ENCODE assay signal across 25 mouse cellular contexts in genomic region chr13:90012620-90013019, GRCm38 (mm10).
DNase-seq lines count a peak whose midpoint lies in the region; ATAC-seq and TF ChIP-seq lines count a peak whose summit lies in the region.
"Had no signal": no experiment of that assay in that cellular context is flagged by ENCODE, and none has a peak within 500 bp of the region (broad histone marks: within the 10 kb centered on the region; RNA-seq: fewer than 3 reads in every experiment).

No protein-coding gene starts in this region.

- H3K36me3 ChIP-seq in heart, embryonic 10.5 days = no peaks in the 10 kb centered on the region; the same call in 1 of the 2 replicates
- H3K36me3 ChIP-seq in heart, embryonic 15.5 days = no peaks in the 10 kb centered on the region
- H3K36me3 ChIP-seq in lung, embryonic 14.5 days (ENCODE audit: insufficient read depth) = no peaks in the 10 kb centered on the region
- H3K36me3 ChIP-seq: embryonic facial prominence, embryonic 13.5 days; forebrain, embryonic 10.5 days; forebrain, embryonic 15.5 days; kidney, embryonic 15.5 days; stomach, embryonic 15.5 days had no signal

- H3K4me3 ChIP-seq in heart, embryonic 10.5 days = peak overlapping the region; percentile 27
- H3K4me3 ChIP-seq in heart, embryonic 15.5 days = no peak overlapping the region
- H3K4me3 ChIP-seq in lung, embryonic 14.5 days (ENCODE audit: low read depth, low read length) = no peak overlapping the region
- H3K4me3 ChIP-seq: embryonic facial prominence, embryonic 13.5 days; forebrain, embryonic 10.5 days; forebrain, embryonic 15.5 days; kidney, embryonic 15.5 days; stomach, embryonic 15.5 days had no signal

- peaks cover 19% of the 10 kb centered on the region for H3K4me1 ChIP-seq in heart, embryonic 10.5 days
- peaks cover 14% of the 10 kb centered on the region for H3K4me1 ChIP-seq in heart, embryonic 15.5 days (replicated peaks)
- peaks cover 5% of the 10 kb centered on the region; the same call in 1 of the 2 replicates for H3K4me1 ChIP-seq in lung, embryonic 14.5 days (ENCODE audit: insufficient read depth)
- H3K4me1 ChIP-seq: forebrain, embryonic 15.5 days; kidney, embryonic 15.5 days; stomach, embryonic 15.5 days had no signal

- peak; percentile 11 for ATAC-seq in heart, embryonic 15.5 days (replicated peaks; ENCODE audit: insufficient number of reproducible peaks, insufficient read depth, low FRiP score, low read depth)
- ATAC-seq in lung, embryonic 14.5 days (ENCODE audit: insufficient read depth) = no peak
- ATAC-seq in megakaryocyte, adult 5-6 weeks (ENCODE audit: poor library complexity, severe bottlenecking) = 0 out of 2 replicates have a peak, but pooled peaks have one; percentile 19
- ATAC-seq: forebrain, embryonic 15.5 days; hindbrain, embryonic 16.5 days; midbrain, embryonic 16.5 days; Patski had no signal

- no peak for TF ChIP-seq CTCF in lung, embryonic 14.5 days (IDR thresholded peaks at IDR 0.05; ENCODE audit: low read depth)

- DNase-seq in heart, embryonic 10.5 days (ENCODE audit: low spot score) = no peak
- DNase-seq in heart, adult 8-10 months (ENCODE audit: low spot score) = no peak
- DNase-seq in heart, postnatal 10 days = no peak
- DNase-seq in lung, embryonic 14.5 days = no peak
- DNase-seq in lung, postnatal 25 days (ENCODE audit: low spot score) = no peak
- DNase-seq: adrenal gland, postnatal 10 days; cerebellum, adult 9-10 months; cerebellum, postnatal 36 days; embryo, embryonic 11 days; gastrocnemius, postnatal 25 days; kidney, adult 18-20 months; kidney, postnatal 25 days; lung, postnatal 10 days; right cerebral cortex, postnatal 25 days had no signal

- H3K27me3 ChIP-seq in heart, embryonic 10.5 days (ENCODE audit: insufficient read depth, poor library complexity, severe bottlenecking) = no peaks in the 10 kb centered on the region
- no peaks in the 10 kb centered on the region for H3K27me3 ChIP-seq in heart, embryonic 15.5 days
- no peaks in the 10 kb centered on the region for H3K27me3 ChIP-seq in lung, embryonic 14.5 days (ENCODE audit: insufficient read depth, low read length)
- H3K27me3 ChIP-seq: embryonic facial prominence, embryonic 13.5 days; forebrain, embryonic 15.5 days; kidney, embryonic 15.5 days; Patski; stomach, embryonic 15.5 days had no signal

- H3K9me3 ChIP-seq in heart, embryonic 10.5 days = no peaks in the 10 kb centered on the region
- no peaks in the 10 kb centered on the region for H3K9me3 ChIP-seq in heart, embryonic 15.5 days (replicated peaks)
- no peaks in the 10 kb centered on the region for H3K9me3 ChIP-seq in lung, embryonic 14.5 days (ENCODE audit: low read depth, low read length)
- H3K9me3 ChIP-seq: embryonic facial prominence, embryonic 13.5 days; forebrain, embryonic 10.5 days; forebrain, embryonic 15.5 days; kidney, embryonic 15.5 days; stomach, embryonic 15.5 days had no signal

- H3K9ac ChIP-seq in heart, embryonic 15.5 days = 0 out of 2 replicates have a peak overlapping the region, but pooled peaks have one; percentile 19
- H3K9ac ChIP-seq in lung, embryonic 14.5 days = no peak overlapping the region
- H3K9ac ChIP-seq: embryonic facial prominence, embryonic 13.5 days; forebrain, embryonic 15.5 days; kidney, embryonic 15.5 days; stomach, embryonic 15.5 days had no signal

- intact Hi-C loops in heart, postnatal 10 days (cut with DNase I) = no loop called here

- 24% methylated on average over 3 of the region's 3 CpGs for WGBS in heart, embryonic 10.5 days
- WGBS in heart, embryonic 15.5 days = 19% methylated on average over 3 of the region's 3 CpGs
- WGBS in lung, embryonic 14.5 days = 41% methylated on average over 3 of the region's 3 CpGs

- H3K4me2 ChIP-seq in heart, embryonic 15.5 days = peak overlapping the region; percentile 44
- H3K4me2 ChIP-seq in lung, embryonic 14.5 days = peak overlapping the region; percentile 20; the same call in 1 of the 2 replicates
- H3K4me2 ChIP-seq: embryonic facial prominence, embryonic 13.5 days; forebrain, embryonic 15.5 days; kidney, embryonic 15.5 days; midbrain, embryonic 11.5 days; stomach, embryonic 15.5 days had no signal

- H3K27ac ChIP-seq in heart, embryonic 10.5 days = peak overlapping the region; percentile 85
- H3K27ac ChIP-seq in heart, embryonic 15.5 days = peak overlapping the region; percentile 92
- H3K27ac ChIP-seq in lung, embryonic 14.5 days (ENCODE audit: low read depth) = peak overlapping the region; percentile 49; the same call in 1 of the 2 replicates
- H3K27ac ChIP-seq: embryonic facial prominence, embryonic 13.5 days; forebrain, embryonic 10.5 days; forebrain, embryonic 15.5 days; kidney, embryonic 15.5 days; stomach, embryonic 15.5 days had no signal
